Mouse (Mus musculus): ENCODE measurements around the gene Gm10719. TPM values are rescaled to one million over a fixed set of nuclear protein-coding genes. Genes with fewer than 3 reads are reported as not detected.
"Not testable (repeated sequence)": the region's sequence is repeated elsewhere in the genome, so short reads cannot be mapped to it uniquely, and the experiment has no call there.

Gene Gm10719
- polyA plus RNA-seq (2014; fragmentation: Nextera tagmentation; extraction: Ambion mirVana), result not detected in 2 replicates

DNA sequence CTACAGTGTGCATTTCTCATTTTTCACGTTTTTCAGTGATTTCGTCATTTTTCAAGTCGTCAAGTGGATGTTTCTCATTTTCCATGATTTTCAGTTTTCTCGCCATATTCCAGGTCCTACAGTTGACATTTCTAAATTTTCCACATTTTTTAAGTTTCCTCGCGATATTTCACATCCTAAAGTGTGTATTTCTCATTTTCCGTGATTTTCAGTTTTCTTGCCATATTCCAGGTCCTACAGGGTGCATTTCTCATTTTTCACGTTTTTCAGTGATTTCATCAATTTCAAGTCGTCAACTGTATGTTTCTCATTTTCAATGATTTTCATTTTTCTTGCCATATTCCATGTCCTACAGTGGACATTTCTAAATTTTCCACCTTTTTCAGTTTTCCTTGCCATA, at the start of gene Gm10719:
TSS of gene Gm10719 (plus strand) at position 301 of the 400 bp plus-strand sequence.
- ATAC-seq (replicated peaks; ENCODE audit: insufficient number of reproducible peaks, low FRiP score, low TSS enrichment); H3K9me3 ChIP-seq (replicated peaks; ENCODE audit: control insufficient read depth, low read length); H3K4me2 ChIP-seq; H3K4me1 ChIP-seq (ENCODE audit: control insufficient read depth, insufficient read depth, low read length); H3K36me3 ChIP-seq (ENCODE audit: control insufficient read depth, insufficient read depth, low read length); H3K27ac ChIP-seq (ENCODE audit: low read depth, low read length); H3K27me3 ChIP-seq (ENCODE audit: control insufficient read depth, insufficient read depth, low read length); H3K4me3 ChIP-seq (ENCODE audit: low read depth, low read length); H3K9ac ChIP-seq (ENCODE audit: low read depth, low read length): not testable (repeated sequence)
- WGBS (ENCODE audit: insufficient replicate concordance), result no CpG with 5 or more reads among the region's 9 CpGs

DNA sequence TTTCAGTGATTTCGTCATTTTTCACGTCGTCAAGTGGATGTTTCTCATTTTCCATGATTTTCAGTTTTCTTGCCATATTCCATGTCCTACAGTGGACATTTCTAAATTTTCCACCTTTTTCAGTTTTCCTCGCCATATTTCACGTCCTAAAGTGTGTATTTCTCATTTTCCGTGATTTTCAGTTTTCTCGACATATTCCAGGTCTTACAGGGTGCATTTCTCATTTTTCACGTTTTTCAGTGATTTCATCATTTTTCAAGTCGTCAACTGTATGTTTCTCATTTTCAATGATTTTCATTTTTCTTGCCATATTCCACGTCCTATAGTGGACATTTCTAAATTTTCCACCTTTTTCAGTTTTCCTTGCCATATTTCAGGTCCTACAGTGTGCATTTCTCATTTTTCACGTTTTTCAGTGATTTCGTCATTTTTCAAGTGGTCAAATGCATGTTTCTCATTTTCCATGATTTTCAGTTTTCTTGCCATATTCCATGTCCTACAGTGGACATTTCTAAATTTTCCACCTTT, 16.7 kb upstream of the Gm10719 start, which contains the start of gene Gm10722:
TSS of gene Gm10722 (plus strand) at position 478 of the 528 bp plus-strand sequence.
- H3K4me3 ChIP-seq (ENCODE audit: low read depth, low read length); H3K9me3 ChIP-seq (replicated peaks; ENCODE audit: control insufficient read depth, low read length); H3K27me3 ChIP-seq (ENCODE audit: control insufficient read depth, insufficient read depth, low read length); ATAC-seq (replicated peaks; ENCODE audit: insufficient number of reproducible peaks, low FRiP score, low TSS enrichment); H3K4me2 ChIP-seq; H3K4me1 ChIP-seq (ENCODE audit: control insufficient read depth, insufficient read depth, low read length); H3K36me3 ChIP-seq (ENCODE audit: control insufficient read depth, insufficient read depth, low read length); H3K9ac ChIP-seq (ENCODE audit: low read depth, low read length); H3K27ac ChIP-seq (ENCODE audit: low read depth, low read length): not testable (repeated sequence)
- 57% methylated on average over 12 of the region's 12 CpGs for WGBS (ENCODE audit: insufficient replicate concordance)

DNA sequence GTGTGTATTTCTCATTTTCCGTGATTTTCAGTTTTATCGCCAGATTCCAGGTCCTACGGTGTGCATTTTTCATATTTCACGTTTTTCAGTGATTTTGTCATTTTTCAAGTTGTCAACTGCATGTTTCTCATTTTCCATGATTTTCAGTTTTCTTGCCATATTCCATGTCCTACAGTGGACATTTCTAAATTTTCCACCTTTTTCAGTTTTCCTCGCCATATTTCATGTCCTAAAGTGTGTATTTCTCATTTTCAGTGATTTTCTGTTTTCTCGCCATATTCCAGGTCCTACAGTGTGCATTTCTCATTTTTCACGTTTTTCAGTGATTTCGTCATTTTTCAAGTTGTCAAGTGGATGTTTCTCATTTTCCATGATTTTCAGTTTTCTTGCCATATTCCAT, 16.2 kb upstream of the Gm10719 start:
- H3K9me3 ChIP-seq (replicated peaks; ENCODE audit: control insufficient read depth, low read length); H3K27me3 ChIP-seq (ENCODE audit: control insufficient read depth, insufficient read depth, low read length); H3K27ac ChIP-seq (ENCODE audit: low read depth, low read length); H3K4me1 ChIP-seq (ENCODE audit: control insufficient read depth, insufficient read depth, low read length); ATAC-seq (replicated peaks; ENCODE audit: insufficient number of reproducible peaks, low FRiP score, low TSS enrichment); H3K36me3 ChIP-seq (ENCODE audit: control insufficient read depth, insufficient read depth, low read length); H3K4me3 ChIP-seq (ENCODE audit: low read depth, low read length); H3K9ac ChIP-seq (ENCODE audit: low read depth, low read length); H3K4me2 ChIP-seq: not testable (repeated sequence)
- WGBS (ENCODE audit: insufficient replicate concordance), result 62% methylated on average over 8 of the region's 8 CpGs

DNA sequence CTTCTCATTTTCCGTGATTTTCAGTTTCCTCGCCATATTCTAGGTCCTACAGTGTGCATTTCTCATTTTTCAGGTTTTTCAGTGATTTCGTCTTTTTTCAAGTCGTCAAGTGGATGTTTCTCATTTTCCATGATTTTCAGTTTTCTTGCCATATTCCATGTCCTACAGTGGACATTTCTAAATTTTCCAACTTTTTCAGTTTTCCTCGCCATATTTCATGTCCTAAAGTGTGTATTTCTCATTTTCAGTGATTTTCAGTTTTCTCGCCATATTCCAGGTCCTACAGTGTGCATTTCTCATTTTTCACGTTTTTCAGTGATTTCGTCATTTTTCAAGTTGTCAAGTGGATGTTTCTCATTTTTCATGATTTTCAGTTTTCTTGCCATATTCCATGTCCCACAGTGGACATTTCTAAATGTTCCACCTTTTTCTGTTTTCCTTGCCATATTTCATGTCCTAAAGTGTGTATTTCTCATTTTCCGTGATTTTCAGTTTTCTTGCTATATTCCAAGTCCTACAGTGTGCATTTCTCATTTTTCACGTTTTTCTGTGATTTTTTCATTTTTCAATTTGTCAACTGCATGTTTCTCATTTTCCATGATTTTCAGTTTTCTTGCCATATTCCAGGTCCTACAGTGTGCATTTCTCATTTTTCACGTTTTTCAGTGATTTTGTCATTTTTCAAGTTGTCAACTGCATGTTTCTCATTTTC, 15.1 kb upstream of the Gm10719 start:
- peak; percentile 86 for ATAC-seq (replicated peaks; ENCODE audit: insufficient number of reproducible peaks, low FRiP score, low TSS enrichment)
- not testable (repeated sequence) for H3K27me3 ChIP-seq (ENCODE audit: control insufficient read depth, insufficient read depth, low read length); H3K4me3 ChIP-seq (ENCODE audit: low read depth, low read length); H3K4me1 ChIP-seq (ENCODE audit: control insufficient read depth, insufficient read depth, low read length); H3K9ac ChIP-seq (ENCODE audit: low read depth, low read length); H3K27ac ChIP-seq (ENCODE audit: low read depth, low read length); H3K9me3 ChIP-seq (replicated peaks; ENCODE audit: control insufficient read depth, low read length); H3K36me3 ChIP-seq (ENCODE audit: control insufficient read depth, insufficient read depth, low read length); H3K4me2 ChIP-seq
- WGBS (ENCODE audit: insufficient replicate concordance), result 48% methylated on average over 8 of the region's 11 CpGs

DNA sequence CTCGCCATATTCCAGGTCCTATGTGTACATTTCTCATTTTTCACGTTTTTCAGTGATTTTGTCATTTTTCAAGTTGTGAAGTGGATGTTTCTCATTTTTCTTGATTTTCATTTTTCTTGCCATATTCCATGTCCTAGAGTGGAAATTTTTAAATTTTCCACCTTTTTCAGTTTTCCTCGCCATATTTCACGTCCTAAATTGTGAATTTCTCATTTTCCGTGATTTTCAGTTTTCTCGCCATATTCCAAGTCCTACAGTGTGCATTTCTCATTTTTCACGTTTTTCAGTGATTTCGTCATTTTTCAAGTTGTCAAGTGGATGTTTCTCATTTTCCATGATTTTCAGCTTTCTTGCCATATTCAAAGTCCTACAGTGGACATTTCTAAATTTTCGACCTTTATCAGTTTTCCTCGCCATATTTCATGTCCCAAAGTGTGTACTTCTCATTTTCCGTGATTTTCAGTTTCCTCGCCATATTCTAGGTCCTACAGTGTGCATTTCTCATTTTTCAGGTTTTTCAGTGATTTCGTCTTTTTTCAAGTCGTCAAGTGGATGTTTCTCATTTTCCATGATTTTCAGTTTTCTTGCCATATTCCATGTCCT, 14.3 kb upstream of the Gm10719 start, which contains the start of gene Gm11168:
TSS of gene Gm11168 (plus strand) at position 553 of the 603 bp plus-strand sequence.
- WGBS (ENCODE audit: insufficient replicate concordance), result 61% methylated on average over 6 of the region's 14 CpGs
- not testable (repeated sequence) for ATAC-seq (replicated peaks; ENCODE audit: insufficient number of reproducible peaks, low FRiP score, low TSS enrichment)

DNA sequence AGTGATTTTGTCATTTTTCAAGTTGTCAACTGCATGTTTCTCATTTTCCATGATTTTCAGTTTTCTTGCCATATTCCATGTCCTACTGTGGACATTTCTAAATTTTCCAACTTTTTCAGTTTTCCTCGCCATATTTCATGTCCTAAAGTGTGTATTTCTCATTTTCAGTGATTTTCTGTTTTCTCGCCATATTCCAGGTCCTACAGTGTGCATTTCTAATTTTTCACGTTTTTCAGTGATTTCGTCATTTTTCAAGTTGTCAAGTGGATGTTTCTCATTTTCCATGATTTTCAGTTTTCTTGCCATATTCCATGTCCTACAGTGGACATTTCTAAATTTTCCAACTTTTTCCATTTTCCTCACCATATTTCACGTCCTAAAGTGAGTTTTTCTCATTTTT, 11.0 kb upstream of the Gm10719 start:
- ATAC-seq (replicated peaks; ENCODE audit: insufficient number of reproducible peaks, low FRiP score, low TSS enrichment), result 0 out of 2 replicates have a peak, but pooled peaks have one; percentile 2
- not testable (repeated sequence) for H3K4me1 ChIP-seq (ENCODE audit: control insufficient read depth, insufficient read depth, low read length); H3K27ac ChIP-seq (ENCODE audit: low read depth, low read length); H3K4me2 ChIP-seq; H3K9ac ChIP-seq (ENCODE audit: low read depth, low read length); H3K9me3 ChIP-seq (replicated peaks; ENCODE audit: control insufficient read depth, low read length); H3K36me3 ChIP-seq (ENCODE audit: control insufficient read depth, insufficient read depth, low read length); H3K27me3 ChIP-seq (ENCODE audit: control insufficient read depth, insufficient read depth, low read length); H3K4me3 ChIP-seq (ENCODE audit: low read depth, low read length)
- 69% methylated on average over 1 of the region's 5 CpGs for WGBS (ENCODE audit: insufficient replicate concordance)

More for the DNA sequence above, 14.3 kb upstream of the Gm10719 start, which contains the start of gene Gm11168:
- H3K9ac ChIP-seq (ENCODE audit: low read depth, low read length); H3K4me3 ChIP-seq (ENCODE audit: low read depth, low read length); H3K4me2 ChIP-seq; H3K27ac ChIP-seq (ENCODE audit: low read depth, low read length); H3K27me3 ChIP-seq (ENCODE audit: control insufficient read depth, insufficient read depth, low read length); H3K4me1 ChIP-seq (ENCODE audit: control insufficient read depth, insufficient read depth, low read length); H3K9me3 ChIP-seq (replicated peaks; ENCODE audit: control insufficient read depth, low read length); H3K36me3 ChIP-seq (ENCODE audit: control insufficient read depth, insufficient read depth, low read length): not testable (repeated sequence)

DNA sequence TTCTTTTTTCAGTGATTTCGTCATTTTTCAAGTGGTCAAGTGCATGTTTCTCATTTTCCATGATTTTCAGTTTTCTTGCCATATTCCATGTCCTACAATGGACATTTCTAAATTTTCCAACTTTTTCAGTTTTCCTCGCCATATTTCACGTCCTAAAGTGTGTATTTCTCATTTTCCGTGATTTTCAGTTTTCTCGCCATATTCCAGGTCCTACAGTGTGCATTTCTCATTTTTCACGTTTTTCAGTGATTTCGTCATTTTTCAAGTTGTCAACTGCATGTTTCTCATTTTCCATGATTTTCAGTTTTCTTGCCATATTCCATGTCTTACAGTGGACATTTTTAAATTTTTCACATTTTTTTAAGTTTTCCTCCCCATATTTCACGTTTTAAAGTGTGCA, 10.6 kb upstream of the Gm10719 start:
- not testable (repeated sequence) for H3K27me3 ChIP-seq (ENCODE audit: control insufficient read depth, insufficient read depth, low read length); H3K9me3 ChIP-seq (replicated peaks; ENCODE audit: control insufficient read depth, low read length); H3K4me2 ChIP-seq; H3K36me3 ChIP-seq (ENCODE audit: control insufficient read depth, insufficient read depth, low read length); H3K4me1 ChIP-seq (ENCODE audit: control insufficient read depth, insufficient read depth, low read length); H3K27ac ChIP-seq (ENCODE audit: low read depth, low read length); H3K9ac ChIP-seq (ENCODE audit: low read depth, low read length); H3K4me3 ChIP-seq (ENCODE audit: low read depth, low read length)
- WGBS (ENCODE audit: insufficient replicate concordance), result 65% methylated on average over 7 of the region's 8 CpGs
- ATAC-seq (replicated peaks; ENCODE audit: insufficient number of reproducible peaks, low FRiP score, low TSS enrichment), result peak; percentile 75

DNA sequence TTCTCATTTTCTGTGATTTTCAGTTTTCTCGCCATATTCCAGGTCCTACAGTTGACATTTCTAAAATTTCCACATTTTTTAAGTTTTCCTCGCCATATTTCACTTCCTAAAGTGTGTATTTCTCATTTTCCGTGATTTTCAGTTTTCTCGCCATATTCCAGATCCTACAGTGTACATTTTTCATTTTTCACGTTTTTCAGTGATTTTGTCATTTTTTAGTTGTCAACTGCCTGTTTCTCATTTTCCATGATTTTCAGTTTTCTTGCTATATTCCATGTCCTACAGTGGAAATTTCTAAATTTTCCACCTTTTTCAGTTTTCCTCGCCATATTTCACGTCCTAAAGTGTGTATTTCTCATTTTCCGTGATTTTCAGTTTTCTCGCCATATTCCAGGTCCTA, 9.9 kb upstream of the Gm10719 start:
- not testable (repeated sequence) for H3K27me3 ChIP-seq (ENCODE audit: control insufficient read depth, insufficient read depth, low read length); H3K9ac ChIP-seq (ENCODE audit: low read depth, low read length); H3K9me3 ChIP-seq (replicated peaks; ENCODE audit: control insufficient read depth, low read length); H3K36me3 ChIP-seq (ENCODE audit: control insufficient read depth, insufficient read depth, low read length); H3K4me3 ChIP-seq (ENCODE audit: low read depth, low read length); H3K4me2 ChIP-seq; H3K27ac ChIP-seq (ENCODE audit: low read depth, low read length); H3K4me1 ChIP-seq (ENCODE audit: control insufficient read depth, insufficient read depth, low read length)
- 74% methylated on average over 7 of the region's 9 CpGs for WGBS (ENCODE audit: insufficient replicate concordance)
- ATAC-seq (replicated peaks; ENCODE audit: insufficient number of reproducible peaks, low FRiP score, low TSS enrichment), result 0 out of 2 replicates have a peak, but pooled peaks have one; percentile 10
